Mouse (Mus musculus): ENCODE results near the gene Cdhr1. TPM values are rescaled to one million over a fixed set of nuclear protein-coding genes. Genes with fewer than 3 reads are reported as not detected.

Cdhr1 gene
- total and polyA plus RNA-seq, 3 experiments, result not detected

GRCm38 (mm10) chr14:37067629-37068028, 30.5 kb downstream of the Cdhr1 start, which contains the start of gene Lrit2:
Lrit2 (plus strand) TSS chr14:37067929.
- H3K27me3 ChIP-seq (ENCODE audit: control insufficient read depth in 1 of 2, insufficient read depth in 2 of 2, low read length in 2 of 2), result no peaks in the 10 kb centered on the region; a peak in 1 of 4 replicates
- no peaks in the 10 kb centered on the region for H3K9me3 ChIP-seq (replicated peaks; ENCODE audit: insufficient read depth, low read length)
- H3K4me1 ChIP-seq (ENCODE audit: control insufficient read depth in 1 of 2, insufficient read depth in 2 of 2, low read length in 2 of 2), result no peaks in the 10 kb centered on the region
- DNase-seq (ENCODE audit: low read depth, low spot score), result no peak
- H3K79me2 ChIP-seq (ENCODE audit: control insufficient read depth, insufficient read depth, low read length, poor library complexity), result no peaks in the 10 kb centered on the region
- no peaks in the 10 kb centered on the region for H3K36me3 ChIP-seq (ENCODE audit: control insufficient read depth in 1 of 2, insufficient read depth in 2 of 2, low read length in 2 of 2)
- TF ChIP-seq GABPA (IDR thresholded peaks at IDR 0.05; ENCODE audit: low read depth, low read length), result no peak
- TF ChIP-seq MAZ (IDR thresholded peaks at IDR 0.05; ENCODE audit: low read depth, low read length), result no peak
- no peak for TF ChIP-seq ELF1 (IDR thresholded peaks at IDR 0.05; ENCODE audit: low read depth, low read length)
- no peak within 1 kb of the TSS for H3K4me3 ChIP-seq (ENCODE audit: control insufficient read depth in 1 of 2, insufficient read depth in 1 of 2, low read depth in 2 of 2, low read length in 2 of 2)
- H3K9ac ChIP-seq (ENCODE audit: control insufficient read depth, low read depth, low read length, poor library complexity, severe bottlenecking), result no peak within 1 kb of the TSS
- H3K27ac ChIP-seq (ENCODE audit: control insufficient read depth, low read depth, low read length), result no peak within 1 kb of the TSS

- DNase-seq (ENCODE audit: low read depth, low spot score), result no peak
- no peak for TF ChIP-seq MAZ (IDR thresholded peaks at IDR 0.05; ENCODE audit: low read depth, low read length)
- no peak for TF ChIP-seq ETS1 (IDR thresholded peaks at IDR 0.05; ENCODE audit: low read depth, low read length)
- no peak for TF ChIP-seq KAT2A (conservative IDR thresholded peaks at IDR 0.05; ENCODE audit: low read depth, low read length)
- TF ChIP-seq USF1 (IDR thresholded peaks at IDR 0.05; ENCODE audit: low read depth, low read length), result no peak
- TF ChIP-seq ZMIZ1 (IDR thresholded peaks at IDR 0.05; ENCODE audit: low read depth, low read length), result no peak
- no peak for TF ChIP-seq JUND (IDR thresholded peaks at IDR 0.05; ENCODE audit: low read depth, low read length)
- Histone ChIP-seq H3K4me1 (ENCODE audit: control insufficient read depth in 1 of 2, insufficient read depth in 2 of 2, low read length in 2 of 2) (no peaks in the 10 kb centered on the region), H3K9ac (ENCODE audit: control insufficient read depth, low read depth, low read length, poor library complexity, severe bottlenecking) (no peak overlapping the region), H3K27ac (ENCODE audit: control insufficient read depth, low read depth, low read length) (no peak overlapping the region), H3K9me3 (replicated peaks; ENCODE audit: insufficient read depth, low read length) (no peaks in the 10 kb centered on the region), H3K36me3 (ENCODE audit: control insufficient read depth in 1 of 2, insufficient read depth in 2 of 2, low read length in 2 of 2) (no peaks in the 10 kb centered on the region), H3K4me3 (ENCODE audit: control insufficient read depth in 1 of 2, insufficient read depth in 1 of 2, low read depth in 2 of 2, low read length in 2 of 2) (no peak overlapping the region), H3K27me3 (ENCODE audit: control insufficient read depth in 1 of 2, insufficient read depth in 2 of 2, low read length in 2 of 2) (no peaks in the 10 kb centered on the region; a peak in 1 of 4 replicates), H3K79me2 (ENCODE audit: control insufficient read depth, insufficient read depth, low read length, poor library complexity) (no peaks in the 10 kb centered on the region)
Observed at GRCm38 (mm10) chr14:37066636-37067035, 31.5 kb downstream of the Cdhr1 start.

GRCm38 (mm10) chr14:37064849-37065248, 33.3 kb downstream of the Cdhr1 start:
- Histone ChIP-seq H3K27ac (ENCODE audit: control insufficient read depth, low read depth, low read length) (no peak overlapping the region), H3K79me2 (ENCODE audit: control insufficient read depth, insufficient read depth, low read length, poor library complexity) (no peaks in the 10 kb centered on the region), H3K36me3 (ENCODE audit: control insufficient read depth in 1 of 2, insufficient read depth in 2 of 2, low read length in 2 of 2) (no peaks in the 10 kb centered on the region), H3K9ac (ENCODE audit: control insufficient read depth, low read depth, low read length, poor library complexity, severe bottlenecking) (no peak overlapping the region), H3K4me3 (ENCODE audit: control insufficient read depth in 1 of 2, insufficient read depth in 1 of 2, low read depth in 2 of 2, low read length in 2 of 2) (no peak overlapping the region), H3K27me3 (ENCODE audit: control insufficient read depth in 1 of 2, insufficient read depth in 2 of 2, low read length in 2 of 2) (no peaks in the 10 kb centered on the region; a peak in 1 of 4 replicates), H3K4me1 (ENCODE audit: control insufficient read depth in 1 of 2, insufficient read depth in 2 of 2, low read length in 2 of 2) (no peaks in the 10 kb centered on the region), H3K9me3 (replicated peaks; ENCODE audit: insufficient read depth, low read length) (no peaks in the 10 kb centered on the region)
- TF ChIP-seq MYB (IDR thresholded peaks at IDR 0.05; ENCODE audit: low read depth, low read length) (no peak), NRF1 (IDR thresholded peaks at IDR 0.05; ENCODE audit: insufficient read depth, low read depth, low read length, poor library complexity, severe bottlenecking) (no peak), EP300 (IDR thresholded peaks at IDR 0.05; ENCODE audit: low read depth in 1 of 2, low read length in 2 of 2) (no peak), RAD21 (IDR thresholded peaks at IDR 0.05; ENCODE audit: low read depth, low read length) (no peak), USF1 (IDR thresholded peaks at IDR 0.05; ENCODE audit: low read depth, low read length) (no peak), GABPA (IDR thresholded peaks at IDR 0.05; ENCODE audit: low read depth, low read length) (no peak), ELF1 (IDR thresholded peaks at IDR 0.05; ENCODE audit: low read depth, low read length) (no peak), UBTF (IDR thresholded peaks at IDR 0.05; ENCODE audit: borderline replicate concordance, insufficient read depth, low read depth, low read length) (no peak), MAX (IDR thresholded peaks at IDR 0.05; ENCODE audit: low read length) (no peak), GATA1 (IDR thresholded peaks at IDR 0.05; ENCODE audit: low read depth, low read length) (no peak), POLR2A (IDR thresholded peaks at IDR 0.05; ENCODE audit: control insufficient read depth in 1 of 2, insufficient read depth in 1 of 2, low read depth in 1 of 2, low read length in 2 of 2, poor library complexity in 1 of 2) (no peak), MYC (IDR thresholded peaks at IDR 0.05; ENCODE audit: low read depth, low read length) (no peak), POLR2AphosphoS2 (IDR thresholded peaks at IDR 0.05; ENCODE audit: low read length) (no peak), MAZ (IDR thresholded peaks at IDR 0.05; ENCODE audit: low read depth, low read length) (no peak), MAFK (IDR thresholded peaks at IDR 0.05; ENCODE audit: borderline replicate concordance, low read depth, low read length) (no peak), ETS1 (IDR thresholded peaks at IDR 0.05; ENCODE audit: low read depth, low read length) (no peak)
- no peak for DNase-seq (ENCODE audit: low read depth, low spot score)
